Mouse (Mus musculus) lung, postnatal 0 days (tissue): ENCODE measurements at regions not wholly inside any gene's neighbourhood (a gene's known extent, or its start where the extent isn't known, plus 50 kb on each side); places are given as distances from the start of the nearest gene placed in this dataset.

Experiments
- CTCF ChIP-seq: IDR thresholded peaks from 2 replicates; pipeline ENCODE4 v1.5.1; 2016; ENCODE audit warnings: antibody characterized with exemption, mild to moderate bottlenecking
- EP300 ChIP-seq: IDR thresholded peaks from 2 replicates; pipeline ENCODE4 v1.6.1; 2016; ENCODE audit warnings: antibody characterized with exemption, mild to moderate bottlenecking, control low read depth

DNA sequence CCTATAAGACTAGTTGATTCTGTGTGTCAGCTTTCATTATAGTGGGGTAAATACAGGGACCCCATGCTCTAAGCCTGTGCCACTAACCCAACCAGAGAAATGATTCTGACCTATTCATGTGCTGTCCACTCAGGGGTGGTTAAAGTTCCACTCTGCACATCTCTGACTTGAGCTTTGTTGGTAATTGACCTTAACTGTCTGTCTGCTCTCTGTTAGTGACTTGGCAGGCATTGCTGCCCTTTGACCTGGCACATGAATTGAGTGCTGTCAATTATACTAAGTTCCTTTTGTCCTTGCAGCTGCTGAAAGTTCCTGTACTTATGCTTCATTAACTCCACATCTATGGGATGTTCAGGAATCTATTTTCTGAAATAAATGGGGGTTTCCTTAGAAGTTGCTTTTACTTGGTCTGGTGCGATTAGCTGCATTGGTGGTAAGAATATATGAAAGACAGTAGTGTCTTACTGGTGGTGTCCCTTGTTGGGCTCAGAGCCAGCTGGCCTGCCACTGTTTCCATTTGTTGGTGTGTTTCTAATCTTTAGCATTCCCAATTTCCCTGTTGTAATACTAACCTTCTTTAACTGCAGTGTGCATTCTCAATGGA lies 1463.7 kb upstream of the Map3k7 start:
- TF ChIP-seq CTCF (no peak), EP300 (no peak)
